Mouse (Mus musculus) MEL (cell line): ENCODE measurements at regions not wholly inside any gene's neighbourhood (a gene's known extent, or its start where the extent isn't known, plus 50 kb on each side); places are given as distances from the start of the nearest gene placed in this dataset.

Source experiments
- DNase-seq: peaks from one replicate; pipeline ENCODE4 v3.0.0; 2011; ENCODE audit warnings: low read depth, low spot score
- H3K27ac ChIP-seq: 2 replicates; pipeline ENCODE4 v1.5.1; 2012; ENCODE audit warnings: low read depth, mild to moderate bottlenecking, control low read depth, low read length, moderate library complexity; ENCODE audit not compliant: control insufficient read depth
- H3K27me3 ChIP-seq, 2 experiments: fragments of 150-350 bp in 1 of 2; sonication (generic) in 1 of 2; 2 replicates each; pipeline ENCODE4 v1.6.1; 2012; ENCODE audit warnings: low read length in 2 of 2, mild to moderate bottlenecking in 2 of 2, improper control_type of control experiment in 1 of 2, moderate library complexity in 1 of 2; ENCODE audit not compliant: insufficient read depth in 2 of 2, control insufficient read depth in 1 of 2
- H3K36me3 ChIP-seq, 2 experiments: 2 replicates each; pipeline ENCODE4 v1.6.1; 2012 to 2014; ENCODE audit warnings: low read length in 2 of 2, improper control_type of control experiment in 1 of 2, inconsistent platforms in 1 of 2, mild to moderate bottlenecking in 1 of 2; ENCODE audit not compliant: insufficient read depth in 2 of 2, control insufficient read depth in 1 of 2
- H3K4me1 ChIP-seq, 2 experiments: fragments of 150-350 bp in 1 of 2; sonication (generic) in 1 of 2; 2 replicates each; pipeline ENCODE4 v1.6.1; 2012; ENCODE audit warnings: low read length in 2 of 2, improper control_type of control experiment in 1 of 2, mild to moderate bottlenecking in 1 of 2; ENCODE audit not compliant: insufficient read depth in 2 of 2, control insufficient read depth in 1 of 2
- H3K4me3 ChIP-seq, 2 experiments: fragments of 150-350 bp in 1 of 2; sonication (generic) in 1 of 2; 2 replicates each; pipeline ENCODE4 v1.5.1; 2012; ENCODE audit warnings: low read depth in 2 of 2, low read length in 2 of 2, mild to moderate bottlenecking in 2 of 2, moderate library complexity in 2 of 2, control low read depth in 1 of 2, improper control_type of control experiment in 1 of 2; ENCODE audit not compliant: control insufficient read depth in 1 of 2, insufficient read depth in 1 of 2
- H3K79me2 ChIP-seq: 2 replicates; pipeline ENCODE4 v1.6.1; 2012; ENCODE audit warnings: mild to moderate bottlenecking, low read length, moderate library complexity; ENCODE audit not compliant: control insufficient read depth, poor library complexity, insufficient read depth
- H3K9ac ChIP-seq: 2 replicates; pipeline ENCODE4 v1.6.1; 2012; ENCODE audit warnings: low read depth, mild to moderate bottlenecking, control low read depth, low read length, moderate library complexity; ENCODE audit not compliant: control insufficient read depth, poor library complexity, severe bottlenecking
- H3K9me3 ChIP-seq: fragments of 150-350 bp; sonication (generic); replicated peaks from 2 replicates; pipeline ENCODE4 v1.6.1; 2012; ENCODE audit warnings: mild to moderate bottlenecking, low read length, improper control_type of control experiment, moderate library complexity; ENCODE audit not compliant: insufficient read depth
- CHD1 ChIP-seq: IDR thresholded peaks from 2 replicates; pipeline ENCODE4 v1.6.1; 2012; ENCODE audit warnings: low read depth, mild to moderate bottlenecking, inconsistent platforms, low read length, improper control_type of control experiment
- CHD2 ChIP-seq: IDR thresholded peaks from 2 replicates; pipeline ENCODE4 v1.6.1; 2011; ENCODE audit warnings: low read length, improper control_type of control experiment
- ELF1 ChIP-seq: IDR thresholded peaks from 2 replicates; pipeline ENCODE4 v1.6.1; 2014; ENCODE audit warnings: low read depth, mild to moderate bottlenecking, inconsistent platforms, low read length, improper control_type of control experiment, moderate library complexity
- ETS1 ChIP-seq: IDR thresholded peaks from 2 replicates; pipeline ENCODE4 v1.6.1; 2012; ENCODE audit warnings: low read depth, mild to moderate bottlenecking, inconsistent platforms, low read length, improper control_type of control experiment, moderate library complexity
- GABPA ChIP-seq: IDR thresholded peaks from 2 replicates; pipeline ENCODE4 v1.6.1; 2012; ENCODE audit warnings: low read depth, mild to moderate bottlenecking, inconsistent platforms, low read length, improper control_type of control experiment, moderate library complexity
- MAFK ChIP-seq: IDR thresholded peaks from 2 replicates; pipeline ENCODE4 v1.6.1; 2011; ENCODE audit warnings: low read depth, mild to moderate bottlenecking, low read length, improper control_type of control experiment, borderline replicate concordance
- MAZ ChIP-seq: IDR thresholded peaks from 2 replicates; pipeline ENCODE4 v1.6.1; 2012; ENCODE audit warnings: low read depth, mild to moderate bottlenecking, inconsistent platforms, low read length, improper control_type of control experiment
- MEF2A ChIP-seq: IDR thresholded peaks from 2 replicates; pipeline ENCODE4 v1.6.1; 2014; ENCODE audit warnings: low read depth, mild to moderate bottlenecking, inconsistent platforms, low read length, improper control_type of control experiment; ENCODE audit not compliant: poor library complexity, insufficient replicate concordance, severe bottlenecking; ENCODE audit errors: extremely low read depth
- MXI1 ChIP-seq: IDR thresholded peaks from 2 replicates; pipeline ENCODE4 v1.6.1; 2011; ENCODE audit warnings: mild to moderate bottlenecking, low read depth, low read length, improper control_type of control experiment
- NRF1 ChIP-seq: IDR thresholded peaks from 2 replicates; pipeline ENCODE4 v1.6.1; 2014; ENCODE audit warnings: low read depth, mild to moderate bottlenecking, inconsistent platforms, low read length, improper control_type of control experiment, moderate library complexity; ENCODE audit not compliant: poor library complexity, insufficient read depth, severe bottlenecking
- RCOR1 ChIP-seq: IDR thresholded peaks from 2 replicates; pipeline ENCODE4 v1.6.1; 2012; ENCODE audit warnings: low read depth, mild to moderate bottlenecking, inconsistent platforms, low read length, improper control_type of control experiment
- SMC3 ChIP-seq: IDR thresholded peaks from 2 replicates; pipeline ENCODE4 v1.6.1; 2011; ENCODE audit warnings: low read depth, low read length, improper control_type of control experiment
- USF1 ChIP-seq: IDR thresholded peaks from 2 replicates; pipeline ENCODE4 v1.6.1; 2014; ENCODE audit warnings: low read depth, mild to moderate bottlenecking, inconsistent platforms, low read length, improper control_type of control experiment, moderate library complexity
- USF2 ChIP-seq, 2 experiments: IDR thresholded peaks; 2 replicates each; pipeline ENCODE4 v1.6.1; 2011 to 2012; ENCODE audit warnings: improper control_type of control experiment in 2 of 2, low read length in 2 of 2, borderline replicate concordance in 1 of 2, inconsistent platforms in 1 of 2, low read depth in 1 of 2, mild to moderate bottlenecking in 1 of 2; ENCODE audit not compliant: insufficient read depth in 1 of 2
- ZNF384 ChIP-seq: IDR thresholded peaks from 2 replicates; pipeline ENCODE4 v1.6.1; 2012; ENCODE audit warnings: low read depth, mild to moderate bottlenecking, inconsistent platforms, low read length, improper control_type of control experiment

DNA sequence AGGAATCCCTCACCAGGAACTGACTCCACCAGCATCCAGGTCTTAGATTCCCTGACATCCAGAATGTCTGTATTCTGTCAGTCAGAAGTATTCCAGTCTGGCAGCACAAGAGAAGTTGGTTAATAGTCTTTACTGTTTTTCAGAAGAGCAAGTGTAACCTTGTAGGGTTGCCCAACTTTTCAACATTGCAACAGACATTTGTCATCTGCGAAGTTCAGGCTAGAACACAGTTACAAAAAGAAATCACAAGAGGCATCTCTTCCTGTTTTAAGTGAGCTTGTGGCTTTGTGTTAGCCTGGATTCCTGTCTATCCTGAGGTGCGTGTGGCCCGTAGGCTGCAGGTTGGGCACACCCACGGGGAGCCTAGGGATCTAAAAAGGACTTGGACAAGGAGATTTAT lies 158.0 kb upstream of the Ankrd55 start:
- Histone ChIP-seq H3K36me3 (no peaks in the 10 kb centered on the region), H3K4me1 (no peaks in the 10 kb centered on the region), H3K27me3 (no peaks in the 10 kb centered on the region), H3K4me3 (no peak overlapping the region), H3K79me2 (no peaks in the 10 kb centered on the region), H3K9me3 (no peaks in the 10 kb centered on the region), H3K9ac (no peak overlapping the region)
- DNase-seq, result no peak
- TF ChIP-seq MAFK (no peak), CHD1 (no peak)
- TF ChIP-seq, all 39 proteins: peak for 0
- H3K27ac ChIP-seq, result no peak overlapping the region

- Histone ChIP-seq H3K4me3 (no peak overlapping the region), H3K27ac (no peak overlapping the region), H3K4me1 (no peaks in the 10 kb centered on the region), H3K79me2 (no peaks in the 10 kb centered on the region), H3K36me3 (no peaks in the 10 kb centered on the region), H3K9me3 (no peaks in the 10 kb centered on the region), H3K9ac (no peak overlapping the region), H3K27me3 (no peaks in the 10 kb centered on the region)
- DNase-seq, result no peak
- no peak for TF ChIP-seq ELF1
- no peak for TF ChIP-seq MEF2A
- TF ChIP-seq RCOR1, result no peak
- no peak for TF ChIP-seq SMC3
- no peak for TF ChIP-seq MAFK
- no peak for TF ChIP-seq NRF1
- TF ChIP-seq USF2 (IDR thresholded peaks at IDR 0.05; ENCODE audit: borderline replicate concordance in 1 of 2, insufficient read depth in 1 of 2, low read depth in 1 of 2, low read length in 2 of 2), result no peak
- TF ChIP-seq MXI1, result no peak
- TF ChIP-seq GABPA, result no peak
- TF ChIP-seq CHD1, result no peak
- TF ChIP-seq ETS1, result no peak
- no peak for TF ChIP-seq USF1
- TF ChIP-seq CHD2, result no peak
- no peak for TF ChIP-seq ZNF384
Observed at GRCm38 (mm10) chr13:112130774-112131173, 157.5 kb upstream of the Ankrd55 start.

- H3K9me3 ChIP-seq, result no peaks in the 10 kb centered on the region
- no peaks in the 10 kb centered on the region for H3K79me2 ChIP-seq
- TF ChIP-seq MEF2A (no peak), MAZ (no peak)
- no peak overlapping the region for H3K9ac ChIP-seq
- H3K4me3 ChIP-seq, result no peak overlapping the region
- DNase-seq, result no peak
- no peaks in the 10 kb centered on the region for H3K27me3 ChIP-seq
- H3K36me3 ChIP-seq, result no peaks in the 10 kb centered on the region
- no peak overlapping the region for H3K27ac ChIP-seq
- H3K4me1 ChIP-seq, result no peaks in the 10 kb centered on the region
Observed at GRCm38 (mm10) chr13:112131191-112131590, 157.1 kb upstream of the Ankrd55 start.
